Mouse (Mus musculus) embryonic fibroblast, embryonic 13.5 days (primary cell): Measurements from ENCODE around the gene Ap2a2.

Experiments used
- CTCF ChIP-seq: IDR thresholded peaks from 2 replicates; pipeline ENCODE4 v1.5.1; 2011; ENCODE audit warnings: mild to moderate bottlenecking, control low read depth, low read length, moderate library complexity, borderline replicate concordance; ENCODE audit not compliant: insufficient read depth
- POLR2A ChIP-seq: IDR thresholded peaks from 2 replicates; pipeline ENCODE4 v1.6.1; 2011; ENCODE audit warnings: low read depth, mild to moderate bottlenecking, control low read depth, low read length, moderate library complexity

- TF ChIP-seq CTCF (no peak), POLR2A (no peak)
Observed at GRCm38 (mm10) chr7:141678922-141679321, 116.9 kb downstream of the Ap2a2 start.
